Mouse (Mus musculus) c-Kit-negative CD71-positive TER-119-positive erythroid progenitor cells, embryonic 14.5 days (primary cell): ENCODE data around the gene Treh.

ENCODE experiments used
- DNase-seq: peaks from one replicate; pipeline ENCODE4 v3.0.0-alpha.2; 2013; ENCODE audit warnings: low read depth, low spot score

The Treh gene

DNA sequence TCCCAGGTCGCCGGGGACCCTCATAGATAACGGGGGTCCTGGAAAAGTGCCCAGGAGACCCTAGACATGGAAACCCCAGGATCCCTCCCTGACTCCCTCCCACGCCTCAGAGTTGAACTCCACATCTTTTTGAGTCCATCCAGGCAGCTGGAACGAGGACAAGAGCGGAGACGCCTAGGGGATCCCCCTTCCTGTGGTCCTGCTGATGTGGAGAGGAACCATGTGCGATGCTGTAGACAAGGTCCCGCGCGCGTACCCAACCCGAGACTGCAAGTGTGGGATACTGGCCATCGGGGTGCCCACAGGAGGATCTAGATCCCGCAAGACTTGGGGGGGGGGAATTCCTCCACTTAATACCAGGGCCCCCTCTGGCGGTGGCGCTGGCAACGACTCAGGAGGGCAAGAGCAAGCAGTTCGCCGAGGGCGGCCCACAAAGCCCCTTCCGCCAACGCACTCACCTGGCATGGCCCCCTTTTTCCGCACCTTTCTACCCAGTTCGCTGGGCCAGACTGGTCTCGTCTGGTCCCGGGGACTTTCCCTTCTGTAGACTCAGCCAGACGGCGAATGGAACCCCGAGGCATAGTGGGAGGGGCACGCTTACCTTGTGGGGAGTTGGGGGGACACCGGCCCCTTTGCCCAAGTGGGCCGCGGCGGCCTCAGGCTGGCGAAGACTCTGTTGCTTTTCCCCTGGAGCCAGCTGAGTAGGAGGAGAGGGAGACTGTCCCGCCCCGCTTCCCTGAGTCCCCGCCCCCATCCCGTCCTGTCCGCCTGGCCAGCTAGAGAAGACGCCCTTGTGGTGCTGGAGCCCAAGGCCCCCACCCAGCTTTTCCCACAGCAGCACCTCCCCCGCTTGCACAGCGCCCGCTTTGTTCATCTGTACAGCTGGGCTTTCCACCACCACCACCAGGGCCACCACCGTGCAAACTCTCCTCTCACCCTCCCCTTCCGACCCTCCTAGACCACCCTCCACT is 61.8 kb downstream of the Treh start, which contains the start of gene Phldb1:
Gene Phldb1, minus strand, starts transcription at position 675 of the 971 bp plus-strand sequence.
- no peak for DNase-seq

DNA sequence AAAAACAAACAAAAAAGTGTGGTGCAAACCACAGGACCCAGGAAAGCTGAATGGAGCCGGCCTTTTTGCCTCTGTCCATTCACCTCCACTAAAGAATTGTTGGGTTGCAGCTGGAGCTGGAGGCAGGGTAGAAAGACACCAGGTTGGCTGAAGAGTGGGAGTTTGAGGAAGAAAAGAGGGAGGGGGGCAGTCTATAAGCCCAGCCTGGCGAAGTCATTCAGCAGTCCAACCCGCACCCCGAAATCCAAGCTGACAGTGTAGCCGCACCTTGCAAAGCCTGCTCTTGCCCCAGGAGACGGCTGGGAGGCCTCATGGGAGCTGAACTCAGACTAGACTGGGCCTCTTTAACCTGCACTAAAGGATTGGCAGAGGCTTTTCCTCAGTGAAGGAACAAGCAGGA is 62.9 kb downstream of the Treh start:
- DNase-seq, result no peak
